Mouse (Mus musculus): Measurements from ENCODE around the gene Bnip2.

DNA sequence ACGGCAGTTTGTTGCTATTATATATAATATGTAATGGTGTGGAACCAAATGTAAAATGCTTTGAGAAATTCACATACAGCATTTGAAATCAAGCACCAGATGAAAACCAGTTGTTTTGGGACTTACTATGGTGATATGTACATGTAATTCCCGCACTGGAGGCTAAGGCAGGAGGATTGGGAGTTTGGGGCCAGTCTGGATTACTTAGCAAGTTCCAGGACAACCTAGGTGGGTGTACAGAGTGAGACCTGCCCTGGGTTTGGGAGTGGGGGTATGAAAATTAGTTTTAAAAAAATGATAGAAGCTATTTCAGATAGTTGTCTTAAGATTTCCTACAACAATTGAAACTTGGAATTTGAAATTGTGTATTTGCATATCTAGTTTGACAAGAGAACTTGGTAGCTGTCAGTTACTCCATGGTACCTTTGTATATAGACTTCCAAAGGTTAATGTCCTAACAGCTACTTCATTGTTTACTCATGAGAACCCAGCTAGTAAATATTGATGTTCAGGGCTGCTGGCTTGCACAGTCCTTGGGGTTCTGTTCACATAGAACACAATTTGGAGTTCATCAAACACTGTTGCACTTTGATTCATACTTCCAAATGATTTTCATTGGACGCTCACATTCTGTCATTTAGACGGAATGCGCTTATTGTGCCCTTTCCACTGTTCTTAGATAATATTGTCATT, 21.7 kb downstream of the Bnip2 start:
- no peak for TF ChIP-seq POLR2A (IDR thresholded peaks at IDR 0.05; ENCODE audit: extremely low read depth, insufficient read depth, low read length)
- no peak for TF ChIP-seq CTCF (IDR thresholded peaks at IDR 0.05; ENCODE audit: low read depth, low read length)
